Mouse (Mus musculus) myocyte (in vitro differentiated cells): ENCODE measurements around the gene Ubqln4.

ENCODE experiments used
- CEBPB ChIP-seq: IDR thresholded peaks from 2 replicates; pipeline ENCODE4 v1.6.1; 2011; ENCODE audit warnings: mild to moderate bottlenecking, moderate library complexity; ENCODE audit not compliant: poor library complexity, insufficient read depth, severe bottlenecking
- POLR2A ChIP-seq: IDR thresholded peaks from one replicate; pipeline ENCODE4 v1.6.1; 2011; ENCODE audit warnings: low read depth, mild to moderate bottlenecking, control low read depth, moderate library complexity; ENCODE audit not compliant: insufficient read length
- USF1 ChIP-seq: IDR thresholded peaks from one replicate; pipeline ENCODE4 v1.6.1; 2011; ENCODE audit warnings: low read depth, mild to moderate bottlenecking, control low read depth, moderate library complexity

DNA sequence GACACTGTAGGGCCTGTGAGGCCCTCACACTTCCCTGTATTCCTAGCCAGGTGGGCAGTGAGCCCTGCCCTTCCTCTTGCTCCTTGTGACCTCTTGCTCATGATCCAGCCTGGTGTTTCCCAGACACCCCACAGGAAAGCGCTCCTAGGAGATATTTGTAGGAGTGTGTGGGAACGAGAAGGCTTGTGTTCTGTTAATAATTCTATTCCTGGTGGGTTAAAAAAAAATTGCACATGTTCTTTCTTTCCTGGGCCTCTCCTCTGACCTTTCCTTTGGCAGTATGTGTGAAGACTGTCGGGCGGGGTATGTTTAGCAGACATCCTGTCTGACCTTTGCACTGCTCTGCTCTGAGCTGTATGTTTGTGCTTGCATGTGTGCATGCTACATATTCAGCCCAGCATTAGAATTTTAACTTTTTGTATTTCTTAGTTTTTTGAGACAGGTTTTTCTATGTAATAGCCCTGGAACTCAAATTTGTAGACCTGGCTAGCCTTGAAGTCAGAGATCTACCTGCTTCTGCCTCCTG is 13.0 kb downstream of the Ubqln4 start:
- no peak for TF ChIP-seq POLR2A
- TF ChIP-seq CEBPB: no peak
- no peak for TF ChIP-seq USF1
